Mouse (Mus musculus): ENCODE data around the gene Tns1. TPM values are rescaled to one million over a fixed set of nuclear protein-coding genes. Genes with fewer than 3 reads are reported as not detected.
A peak's percentile ranks its signal among the peaks of the same experiment; 100 is the strongest.

Gene Tns1
- total and polyA plus RNA-seq, 3 experiments: 365 to 748 (median 629) TPM

- H3K4me1 ChIP-seq (ENCODE audit: control insufficient read depth, insufficient read depth, low read length): peaks cover 35% of the 10 kb centered on the region
- H3K27me3 ChIP-seq (ENCODE audit: control insufficient read depth, insufficient read depth, low read length): no peaks in the 10 kb centered on the region
- H3K36me3 ChIP-seq (ENCODE audit: control insufficient read depth, insufficient read depth, low read length): no peaks in the 10 kb centered on the region
- 64% methylated on average over 7 of the region's 7 CpGs for WGBS
- intact Hi-C loops (cut with DNase I): no loop called here
- TF ChIP-seq EP300 (IDR thresholded peaks at IDR 0.05; ENCODE audit: insufficient read depth, low read depth, low read length): no peak
- no peak for TF ChIP-seq POLR2A (IDR thresholded peaks at IDR 0.05; ENCODE audit: insufficient read depth, low read depth, low read length)
- no peak for TF ChIP-seq CTCF (IDR thresholded peaks at IDR 0.05)
- peaks cover 2% of the 10 kb centered on the region; the same call in 1 of the 2 replicates for H3K79me2 ChIP-seq (replicated peaks; ENCODE audit: control insufficient read depth, insufficient read depth, low read length)
- no peak for DNase-seq
- H3K4me3 ChIP-seq: no peak overlapping the region
- H3K27ac ChIP-seq: no peak overlapping the region
- no peak overlapping the region for H3K9ac ChIP-seq (ENCODE audit: low read depth, low read length)
Observed at GRCm38 (mm10) chr1:74041178-74041577, 83.1 kb downstream of the Tns1 start.

- Histone ChIP-seq H3K79me2 (replicated peaks; ENCODE audit: control insufficient read depth, insufficient read depth, low read length) (peaks cover 6% of the 10 kb centered on the region; the same call in 1 of the 2 replicates), H3K4me3 (peak overlapping the region; percentile 79), H3K27me3 (ENCODE audit: control insufficient read depth, insufficient read depth, low read length) (no peaks in the 10 kb centered on the region), H3K4me1 (ENCODE audit: control insufficient read depth, insufficient read depth, low read length) (peaks cover 36% of the 10 kb centered on the region), H3K9ac (ENCODE audit: low read depth, low read length) (peak overlapping the region; percentile 90), H3K36me3 (ENCODE audit: control insufficient read depth, insufficient read depth, low read length) (peaks cover 9% of the 10 kb centered on the region), H3K27ac (peak overlapping the region; percentile 96)
- DNase-seq: peak; percentile 84 to 86
- 4% methylated on average over 38 of the region's 40 CpGs for WGBS
- 0 out of 2 replicates have a peak, but pooled peaks have one; percentile 27 for TF ChIP-seq EP300 (IDR thresholded peaks at IDR 0.05; ENCODE audit: insufficient read depth, low read depth, low read length)
- TF ChIP-seq POLR2A (IDR thresholded peaks at IDR 0.05; ENCODE audit: insufficient read depth, low read depth, low read length): peak; percentile 82
- peak; percentile 54 for TF ChIP-seq CTCF (IDR thresholded peaks at IDR 0.05)
- intact Hi-C loops (cut with DNase I): loop anchor here (2.0 kb wide), 1 partner anchor 30 kb away; no protein-coding TSS in a partner anchor
Observed at GRCm38 (mm10) chr1:74036560-74037390, 87.5 kb downstream of the Tns1 start.

DNA sequence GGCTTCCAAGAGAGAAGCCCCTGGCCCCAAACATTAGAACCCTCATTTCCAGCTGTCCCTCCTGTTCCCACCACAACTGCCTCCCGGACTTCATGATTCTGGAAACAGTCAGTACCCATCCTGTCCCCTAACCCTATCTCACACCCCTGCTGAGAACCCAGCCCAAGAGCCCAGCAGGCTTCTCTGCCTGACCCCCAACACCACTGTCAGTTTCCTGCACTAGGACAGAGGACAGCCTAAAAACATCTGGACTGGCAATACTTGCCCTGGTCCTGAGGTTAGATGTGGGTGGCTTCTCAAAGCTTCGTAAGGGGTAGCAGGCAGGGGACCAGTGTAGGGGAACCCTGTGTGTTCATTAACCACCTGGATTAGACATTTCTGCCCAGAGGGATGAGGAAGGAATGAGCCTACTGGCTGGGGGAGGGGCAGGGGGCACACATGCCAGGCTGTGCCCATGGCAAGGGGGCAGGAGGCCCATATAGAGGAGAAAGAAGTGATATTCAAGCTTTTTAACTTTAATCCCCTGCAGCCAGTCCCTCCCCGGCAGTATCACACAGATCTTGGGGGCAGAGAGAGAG, 88.2 kb downstream of the Tns1 start:
- peaks cover 6% of the 10 kb centered on the region; the same call in 1 of the 2 replicates for H3K79me2 ChIP-seq (replicated peaks; ENCODE audit: control insufficient read depth, insufficient read depth, low read length)
- H3K4me1 ChIP-seq (ENCODE audit: control insufficient read depth, insufficient read depth, low read length): peaks cover 42% of the 10 kb centered on the region
- peak overlapping the region; percentile 90 for H3K9ac ChIP-seq (ENCODE audit: low read depth, low read length)
- peak in 1 of 2 experiments; percentile 22 for DNase-seq
- peak overlapping the region; percentile 79 for H3K4me3 ChIP-seq
- TF ChIP-seq CTCF (IDR thresholded peaks at IDR 0.05) (no peak), EP300 (IDR thresholded peaks at IDR 0.05; ENCODE audit: insufficient read depth, low read depth, low read length) (no peak), POLR2A (IDR thresholded peaks at IDR 0.05; ENCODE audit: insufficient read depth, low read depth, low read length) (no peak)
- intact Hi-C loops (cut with DNase I): loop anchor here (2.0 kb wide), 1 partner anchor 31 kb away; no protein-coding TSS in a partner anchor
- H3K36me3 ChIP-seq (ENCODE audit: control insufficient read depth, insufficient read depth, low read length): peaks cover 11% of the 10 kb centered on the region
- 28% methylated on average over 3 of the region's 3 CpGs for WGBS
- H3K27ac ChIP-seq: peak overlapping the region; percentile 96
- no peaks in the 10 kb centered on the region for H3K27me3 ChIP-seq (ENCODE audit: control insufficient read depth, insufficient read depth, low read length)

DNA sequence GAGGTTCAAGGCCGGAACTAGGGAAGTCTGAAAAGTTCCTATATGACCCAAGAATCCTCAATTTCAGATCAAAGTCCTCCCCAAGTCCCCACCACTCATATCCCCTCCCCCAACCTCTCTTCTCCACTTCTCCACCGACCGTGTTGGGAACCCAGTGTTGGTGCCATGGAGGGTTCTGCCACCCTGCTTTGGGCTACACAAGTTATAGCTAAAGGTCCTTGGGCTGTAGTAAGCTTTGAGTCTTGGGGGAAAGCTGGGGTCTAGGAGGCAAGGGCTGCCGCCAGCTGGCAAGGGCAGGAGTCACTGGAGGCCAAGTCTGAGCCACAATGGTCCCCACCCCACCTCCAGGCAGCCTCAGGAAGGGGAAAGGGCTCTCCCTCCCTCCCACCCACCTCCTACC, 88.8 kb downstream of the Tns1 start:
- Histone ChIP-seq H3K9ac (ENCODE audit: low read depth, low read length) (peak overlapping the region; percentile 90), H3K27ac (peak overlapping the region; percentile 96), H3K27me3 (ENCODE audit: control insufficient read depth, insufficient read depth, low read length) (no peaks in the 10 kb centered on the region), H3K36me3 (ENCODE audit: control insufficient read depth, insufficient read depth, low read length) (peaks cover 15% of the 10 kb centered on the region), H3K4me3 (peak overlapping the region; percentile 79), H3K79me2 (replicated peaks; ENCODE audit: control insufficient read depth, insufficient read depth, low read length) (peaks cover 6% of the 10 kb centered on the region; the same call in 1 of the 2 replicates), H3K4me1 (ENCODE audit: control insufficient read depth, insufficient read depth, low read length) (peaks cover 45% of the 10 kb centered on the region)
- 31% methylated on average over 4 of the region's 4 CpGs for WGBS
- DNase-seq: peak; percentile 39 to 55
- intact Hi-C loops (cut with DNase I): no loop called here
- TF ChIP-seq CTCF (IDR thresholded peaks at IDR 0.05) (no peak), EP300 (IDR thresholded peaks at IDR 0.05; ENCODE audit: insufficient read depth, low read depth, low read length) (0 out of 2 replicates have a peak, but pooled peaks have one; percentile 19)

DNA sequence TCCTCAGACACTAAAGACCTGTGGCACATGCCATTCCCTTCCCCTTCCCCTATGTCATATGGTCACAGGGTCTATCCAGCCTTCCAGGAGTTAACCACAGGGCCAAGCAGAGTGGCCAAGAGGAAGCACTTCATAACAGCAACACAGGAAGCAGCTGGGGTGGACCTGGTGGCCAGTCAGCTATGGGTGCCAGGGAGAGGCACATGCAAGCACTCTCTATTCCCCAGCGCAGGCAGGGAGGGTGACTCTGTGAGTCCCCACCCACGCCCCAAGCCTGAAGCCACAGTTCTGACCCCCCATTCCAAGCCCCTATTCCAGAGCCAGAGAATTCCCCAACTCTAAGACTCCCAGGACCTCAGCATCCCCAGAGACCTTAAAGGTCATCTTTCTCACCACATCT, 89.5 kb downstream of the Tns1 start:
- TF ChIP-seq CTCF (IDR thresholded peaks at IDR 0.05) (no peak), POLR2A (IDR thresholded peaks at IDR 0.05; ENCODE audit: insufficient read depth, low read depth, low read length) (peak; percentile 76), EP300 (IDR thresholded peaks at IDR 0.05; ENCODE audit: insufficient read depth, low read depth, low read length) (peak; percentile 97)
- DNase-seq: peak; percentile 74 to 79
- Histone ChIP-seq H3K27me3 (ENCODE audit: control insufficient read depth, insufficient read depth, low read length) (no peaks in the 10 kb centered on the region), H3K36me3 (ENCODE audit: control insufficient read depth, insufficient read depth, low read length) (peaks cover 22% of the 10 kb centered on the region), H3K4me1 (ENCODE audit: control insufficient read depth, insufficient read depth, low read length) (peaks cover 49% of the 10 kb centered on the region), H3K79me2 (replicated peaks; ENCODE audit: control insufficient read depth, insufficient read depth, low read length) (peaks cover 8% of the 10 kb centered on the region), H3K9ac (ENCODE audit: low read depth, low read length) (peak overlapping the region; percentile 90), H3K27ac (peak overlapping the region; percentile 96), H3K4me3 (peak overlapping the region; percentile 79)
- 8% methylated on average over 2 of the region's 2 CpGs for WGBS
- intact Hi-C loops (cut with DNase I): no loop called here

All from heart, adult 2 months (tissue).